Mouse (Mus musculus) monocyte, adult 2 months (primary cell): ENCODE measurements around the gene Zcchc14.
"Not testable (repeated sequence)": the region's sequence is repeated elsewhere in the genome, so short reads cannot be mapped to it uniquely, and the experiment has no call there.

ENCODE experiments used
- DNase-seq, 2 experiments: peaks; one replicate each; pipeline ENCODE4 v3.0.0; 2022; ENCODE audit warnings: low spot score in 2 of 2, low read depth in 1 of 2

Zcchc14 gene

DNA sequence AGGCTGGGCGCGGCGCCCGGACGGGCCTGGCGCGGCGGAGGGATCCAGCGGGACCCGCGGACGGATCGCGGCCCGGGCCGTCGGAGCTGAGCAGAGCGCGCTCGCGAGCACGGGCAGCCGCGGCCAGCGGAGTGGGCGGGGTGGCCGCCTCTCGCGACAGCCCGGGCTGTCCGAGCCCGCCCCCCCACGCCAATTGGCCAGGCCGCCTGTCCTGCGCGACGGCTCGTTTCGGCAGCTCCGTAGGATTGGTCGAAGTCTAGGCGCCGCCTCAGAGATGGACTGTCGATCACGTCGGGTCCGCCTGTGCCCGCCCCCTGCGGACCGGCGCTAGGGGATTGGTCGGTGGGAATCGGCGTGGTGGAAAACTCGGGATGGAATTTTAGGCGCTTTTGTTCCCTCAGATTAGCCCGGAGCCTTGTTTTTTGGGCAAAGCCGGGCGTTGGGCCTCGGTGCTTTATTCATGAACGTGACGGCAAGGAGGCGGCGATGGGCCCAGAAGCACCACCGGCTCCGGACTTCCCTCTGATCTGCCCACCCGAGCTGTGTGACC, at the start of gene Zcchc14:
Gene Zcchc14, minus strand, starts transcription at position 128 of the 550 bp plus-strand sequence.
- DNase-seq = peak; percentile 13 to 24

DNA sequence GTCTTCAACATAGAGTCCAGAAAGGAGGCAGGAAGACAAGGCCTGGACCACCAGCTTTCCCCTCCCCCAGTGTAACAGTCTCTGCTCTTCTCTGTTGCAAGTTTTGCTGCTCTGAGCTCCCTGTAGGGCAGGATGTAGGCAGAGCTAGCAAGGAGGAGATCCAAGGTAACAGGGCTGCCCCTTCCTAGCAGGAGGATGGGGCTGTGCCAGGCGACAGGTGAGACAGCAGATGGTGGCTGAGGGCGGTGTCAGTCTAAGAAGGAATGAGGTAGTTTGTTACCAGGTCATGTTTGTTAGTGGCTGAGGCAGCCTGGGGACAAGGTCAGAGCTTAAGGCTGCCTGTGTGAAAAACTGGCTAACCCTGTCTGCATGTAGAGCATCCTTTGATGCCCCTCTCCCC, 47.2 kb upstream of the Zcchc14 start:
- no peak for DNase-seq

DNA sequence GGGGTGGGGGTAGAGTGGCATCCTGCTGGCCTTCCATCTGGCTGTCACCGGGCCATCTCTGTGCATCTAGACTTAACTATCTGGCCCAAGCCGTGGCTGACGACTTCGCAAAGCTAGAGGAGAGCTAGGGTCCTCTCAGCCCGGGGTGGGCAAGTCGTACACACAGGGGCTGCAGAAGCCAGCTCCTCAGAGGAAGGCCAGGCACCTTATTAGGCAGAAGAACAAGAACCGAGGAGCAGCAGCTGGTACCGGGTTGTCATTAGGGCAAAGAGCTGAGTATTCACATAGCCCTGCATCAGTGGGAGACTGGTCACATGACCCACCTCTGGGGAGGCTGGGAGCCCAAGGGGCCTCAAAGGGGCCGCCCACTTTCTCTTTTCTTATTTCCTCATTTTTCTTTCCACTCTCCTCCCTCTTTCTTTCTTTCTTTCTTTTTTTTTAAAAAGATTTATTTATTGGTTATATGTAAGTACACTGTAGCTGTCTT, 46.0 kb upstream of the Zcchc14 start:
- no peak for DNase-seq

DNA sequence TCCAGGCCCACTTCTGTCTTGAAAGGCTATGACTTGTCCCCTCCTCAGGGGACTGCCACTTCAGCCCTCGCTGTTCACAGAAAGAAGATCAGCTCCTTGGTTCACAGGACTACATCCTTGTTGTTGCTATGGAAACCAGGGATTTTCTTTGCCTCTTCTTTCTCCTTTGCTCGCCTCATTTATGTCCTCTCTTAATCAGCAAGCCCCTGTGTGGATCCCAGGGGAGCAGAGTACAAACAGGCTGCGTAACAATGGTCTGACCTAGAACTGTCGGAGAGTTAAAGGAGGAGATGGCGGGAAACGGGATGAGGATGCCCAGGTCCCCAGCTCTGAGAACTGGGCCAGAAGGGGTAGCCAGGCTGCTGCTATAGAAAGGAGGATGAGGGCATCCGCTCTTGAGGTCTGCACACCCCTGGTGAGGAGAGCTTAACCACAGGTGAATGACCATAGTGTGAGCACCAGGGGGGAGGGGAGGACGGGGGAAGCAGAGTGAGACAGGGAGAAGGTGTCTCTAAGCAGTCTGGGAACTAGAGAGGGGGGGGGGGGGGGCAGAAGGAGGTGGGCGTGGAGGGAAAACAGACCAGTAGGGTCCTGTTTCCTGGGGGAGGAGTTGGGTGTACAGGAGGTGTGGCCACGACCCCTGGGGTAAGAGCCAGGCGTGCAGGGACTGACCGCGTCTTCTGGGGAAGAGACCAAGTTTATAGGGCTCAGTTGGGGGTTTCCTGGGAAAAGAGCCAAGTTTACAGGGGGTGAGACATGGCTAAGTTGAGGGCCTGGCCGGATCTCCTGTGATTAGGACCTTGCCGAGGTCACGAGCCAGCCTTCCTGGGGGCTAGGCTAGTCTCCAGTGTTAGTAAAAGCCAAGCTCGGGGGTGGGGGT, 45.3 kb upstream of the Zcchc14 start:
- no peak for DNase-seq

DNA sequence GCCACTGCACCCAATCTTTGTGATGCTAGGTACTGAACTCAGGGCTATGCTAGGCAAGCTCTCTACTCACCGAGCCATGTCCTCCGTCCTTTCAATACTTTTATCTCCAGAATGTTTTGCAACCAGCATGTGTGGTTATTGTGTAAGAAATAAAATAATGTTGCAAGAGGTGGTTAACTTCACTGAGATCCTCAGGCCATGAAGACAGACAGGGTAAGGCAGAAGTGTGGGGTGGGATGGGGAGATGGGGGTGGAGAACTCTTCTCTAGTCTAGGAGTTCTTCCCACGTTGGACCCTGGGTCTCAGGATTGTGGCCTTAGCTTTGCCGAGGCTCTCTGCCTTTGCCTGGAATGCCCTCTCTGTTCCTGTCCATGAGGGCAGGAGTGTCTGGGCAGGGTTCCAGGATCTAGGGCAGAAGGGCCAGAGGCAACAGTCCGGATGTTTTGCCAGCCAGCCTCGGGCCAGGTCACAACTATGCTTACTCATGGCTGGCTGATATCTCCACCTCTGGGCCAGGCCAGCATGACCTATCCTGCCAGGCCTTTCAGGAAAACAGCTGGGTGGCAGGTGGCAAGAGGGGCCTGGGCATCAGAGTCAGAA, 43.0 kb upstream of the Zcchc14 start:
- DNase-seq = no peak

DNA sequence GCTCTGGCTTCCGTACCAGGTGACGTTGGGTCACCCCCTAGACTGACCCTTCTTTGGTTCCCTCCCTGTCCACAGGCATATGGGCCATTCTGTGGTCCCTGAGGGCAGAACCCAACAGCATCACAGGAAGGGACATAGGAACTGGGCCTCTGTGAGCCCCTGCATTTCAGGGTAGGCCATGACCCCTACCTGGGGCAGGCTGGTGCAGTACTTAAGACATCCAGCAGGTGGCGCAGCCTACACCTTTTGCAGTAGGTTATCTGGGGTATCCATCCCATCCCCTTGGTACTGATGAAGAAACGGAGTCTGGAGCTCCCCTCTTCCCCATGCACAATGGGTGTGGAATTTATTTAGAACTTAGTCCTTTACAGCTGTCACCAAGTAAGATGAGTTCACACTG, 41.8 kb upstream of the Zcchc14 start:
- DNase-seq = no peak

DNA sequence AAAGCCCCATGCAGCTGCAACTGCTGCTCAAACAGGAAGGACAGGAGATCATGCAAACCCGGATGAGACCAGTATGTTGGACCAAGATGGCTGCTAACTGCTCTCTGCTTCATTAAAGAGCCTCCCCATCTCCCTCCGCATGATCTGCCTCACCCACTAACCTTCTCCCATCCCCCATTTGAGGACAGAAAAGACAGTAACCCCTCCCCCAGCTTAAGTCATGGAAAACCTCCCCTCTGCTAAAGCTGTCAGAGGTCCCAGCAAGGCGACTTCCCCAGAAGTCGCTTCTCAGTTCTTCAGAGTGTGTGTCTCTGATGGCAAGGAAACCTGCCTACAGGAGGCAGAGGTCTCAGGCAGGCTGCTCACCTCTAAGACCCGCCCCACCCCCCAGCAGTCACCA, 35.8 kb upstream of the Zcchc14 start:
- no peak for DNase-seq

DNA sequence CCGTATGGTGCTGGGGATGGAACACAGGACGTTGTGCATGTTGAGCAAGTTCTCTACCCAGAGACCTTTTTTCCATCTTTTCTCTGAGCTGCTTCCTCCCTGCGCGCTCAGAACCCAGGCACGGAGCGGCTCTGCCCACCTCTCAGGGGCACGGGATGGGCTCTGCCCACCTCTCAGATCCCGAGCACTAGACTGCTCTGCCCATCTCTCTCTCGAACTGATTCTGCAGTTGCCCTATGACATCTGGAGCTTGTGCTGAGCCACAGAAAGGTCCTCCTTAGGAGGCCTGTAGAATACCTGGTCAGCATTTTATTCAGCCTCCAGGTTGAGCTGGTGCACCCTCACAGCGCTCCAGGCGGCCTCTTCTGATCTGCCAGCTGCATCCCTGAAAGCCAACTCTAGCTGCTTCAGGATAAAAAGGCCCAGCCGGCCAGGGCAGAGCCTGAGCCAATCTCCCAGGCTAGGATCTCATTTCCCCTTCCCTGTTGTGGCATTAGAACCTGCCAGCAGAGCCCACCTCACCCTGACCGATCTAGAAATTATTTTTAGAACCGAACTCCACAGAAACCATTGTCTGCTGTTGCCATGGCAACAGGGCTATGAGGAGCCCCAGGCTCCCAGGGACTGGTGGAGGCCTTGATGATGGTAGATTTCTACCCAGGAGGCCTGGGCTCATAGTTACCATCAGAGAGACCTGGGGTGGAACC, 34.9 kb upstream of the Zcchc14 start:
- no peak for DNase-seq

DNA sequence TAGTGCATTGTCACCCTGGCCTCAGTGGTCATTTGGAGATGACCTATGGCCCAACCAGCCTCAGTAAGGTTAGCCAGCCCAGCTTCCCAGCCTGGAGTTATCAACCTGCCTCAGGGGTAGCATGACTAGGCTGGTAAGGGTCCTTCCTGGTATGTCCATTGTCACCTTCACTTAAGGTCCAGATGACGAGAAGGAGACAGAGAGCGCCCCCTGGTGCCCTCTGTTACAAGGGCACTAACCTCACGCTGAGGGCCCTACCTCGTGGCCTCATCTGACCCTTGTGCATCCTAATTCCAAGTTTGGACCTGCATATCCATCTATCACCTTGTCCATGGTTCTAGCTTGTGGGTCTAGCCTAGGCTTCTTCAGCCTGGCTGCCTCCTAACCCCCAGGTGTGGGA, 32.7 kb upstream of the Zcchc14 start:
- no peak for DNase-seq

DNA sequence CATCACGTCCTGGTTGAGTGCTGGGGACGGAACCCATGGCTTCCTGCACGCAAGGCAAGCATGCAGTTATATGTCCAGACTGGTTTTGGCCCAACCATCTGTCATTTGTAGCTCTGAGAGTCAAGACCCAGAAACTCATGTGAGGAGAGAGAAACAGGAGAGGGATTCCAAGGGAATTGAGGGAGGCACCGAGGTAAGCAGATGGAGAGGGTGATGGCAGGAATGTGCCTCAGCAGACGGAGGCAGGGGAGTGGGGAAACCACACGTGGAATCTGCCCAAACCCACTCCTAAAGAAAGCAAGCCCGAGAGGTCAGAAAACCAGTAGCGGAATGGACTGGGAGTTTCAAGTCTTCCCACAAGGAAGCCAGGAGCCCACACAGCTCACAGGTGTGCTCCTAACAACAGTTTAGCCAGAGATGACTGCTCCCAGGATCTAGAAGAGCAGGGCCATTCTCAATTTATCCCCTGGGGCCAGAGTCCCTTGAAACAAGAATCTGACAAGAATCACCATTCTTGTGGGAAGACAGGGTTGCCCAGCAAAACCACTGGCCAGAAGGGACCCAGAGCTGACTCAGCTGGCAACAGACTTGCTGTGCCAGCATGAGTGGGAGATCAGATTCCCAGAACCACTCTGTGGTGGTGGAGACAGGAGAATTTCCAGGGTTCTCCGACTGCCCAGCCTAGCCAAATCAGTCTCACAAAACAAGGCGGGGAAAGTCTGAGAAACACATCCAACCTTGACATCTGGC, 30.6 kb upstream of the Zcchc14 start:
- no peak for DNase-seq

DNA sequence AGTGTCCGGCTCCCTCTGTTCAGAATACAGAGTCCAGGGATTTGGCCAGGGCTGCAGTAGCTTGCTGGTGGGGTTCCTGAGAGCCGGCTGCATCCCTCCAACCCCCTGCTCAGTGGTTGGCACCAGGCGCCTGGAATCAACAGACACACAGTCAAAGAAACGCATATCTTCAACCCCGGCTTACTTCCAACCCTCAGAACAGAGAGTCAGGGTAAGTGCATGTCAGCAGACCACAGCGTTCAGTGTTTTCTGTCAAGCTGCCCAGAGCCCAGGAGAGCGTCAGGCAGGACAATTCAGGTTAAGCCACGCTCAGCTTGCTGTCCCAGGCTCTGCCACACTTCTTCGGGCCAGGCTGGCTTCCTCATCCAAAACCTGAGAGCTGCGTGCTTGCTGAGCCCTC, 28.8 kb upstream of the Zcchc14 start:
- no peak for DNase-seq

DNA sequence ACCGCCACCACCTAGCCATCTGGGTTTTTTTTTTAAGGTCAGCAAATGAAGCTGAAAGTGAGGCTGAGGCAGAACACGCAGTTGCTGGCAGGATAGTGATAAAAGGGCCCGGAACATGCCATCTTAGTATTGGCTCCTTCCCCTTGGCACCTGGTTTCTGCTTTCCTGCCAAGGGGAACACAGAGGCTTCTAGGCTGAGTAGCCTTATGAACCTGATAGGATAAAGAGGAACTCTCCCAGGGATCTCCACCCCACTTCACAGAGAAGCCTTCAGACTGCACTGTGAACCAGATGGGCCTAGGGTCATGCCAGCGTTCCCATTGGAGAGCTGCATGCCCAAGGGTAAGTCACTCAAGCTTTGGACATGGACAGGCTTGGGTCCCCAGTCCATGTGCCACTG, 28.2 kb upstream of the Zcchc14 start:
- DNase-seq = no peak

DNA sequence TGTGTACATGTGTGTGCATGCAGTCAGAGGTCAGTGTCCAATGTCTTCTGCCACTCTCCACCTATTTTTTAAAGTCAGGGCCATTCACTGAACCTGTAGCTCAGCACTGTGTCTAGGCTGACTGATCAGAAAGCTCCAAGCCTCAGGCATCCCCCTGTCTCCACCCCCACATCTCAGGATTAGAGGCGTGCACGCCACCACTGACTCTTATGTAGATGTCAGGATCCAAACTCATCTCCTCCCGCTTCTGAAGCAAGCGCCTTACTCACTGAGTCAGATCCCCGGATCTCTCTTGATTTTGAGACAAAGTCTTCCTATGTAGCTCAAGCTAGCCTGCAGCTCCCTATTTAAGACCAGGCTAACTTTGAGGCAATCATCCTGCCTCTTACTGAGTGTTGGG, 26.0 kb upstream of the Zcchc14 start:
- no peak for DNase-seq

DNA sequence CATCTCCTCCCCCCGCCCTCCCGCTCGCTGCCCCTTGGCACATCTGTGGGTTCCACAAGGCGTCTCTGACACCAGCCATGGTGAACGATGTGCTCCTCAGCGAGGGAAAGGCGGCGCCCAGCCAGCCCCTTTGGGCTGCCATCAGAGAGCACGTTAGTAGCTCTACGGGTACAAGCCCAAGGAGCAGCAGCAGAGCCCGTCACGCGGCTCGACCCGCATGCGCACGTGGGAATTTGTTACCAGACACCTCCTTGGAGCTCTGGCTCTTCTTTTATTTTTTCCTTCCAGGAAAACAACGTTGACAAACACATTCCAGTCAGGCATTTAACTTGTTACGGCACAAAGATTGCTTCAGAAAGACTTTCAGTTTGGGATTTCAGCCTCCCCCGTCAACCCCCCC, 23.0 kb upstream of the Zcchc14 start:
- DNase-seq = no peak

DNA sequence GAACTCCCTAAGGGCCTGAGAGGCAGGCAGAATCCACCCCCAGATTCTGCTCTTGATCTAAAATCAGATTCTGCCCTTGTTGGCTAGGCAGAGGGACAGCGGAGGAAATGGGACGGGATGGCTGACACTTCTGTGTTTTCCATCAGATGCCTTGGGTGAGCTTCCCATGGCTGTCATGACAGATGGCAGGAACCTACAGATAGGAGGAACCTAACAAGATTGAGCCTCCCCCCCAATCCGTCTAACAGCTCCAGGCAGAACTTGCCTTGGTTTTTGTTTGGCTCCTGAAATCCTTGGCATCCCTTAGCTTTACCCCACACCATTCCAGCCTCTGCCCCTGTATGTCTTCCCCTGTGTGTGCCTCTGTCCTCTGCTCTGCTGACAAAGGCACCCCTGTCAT, 22.5 kb upstream of the Zcchc14 start:
- no peak for DNase-seq

DNA sequence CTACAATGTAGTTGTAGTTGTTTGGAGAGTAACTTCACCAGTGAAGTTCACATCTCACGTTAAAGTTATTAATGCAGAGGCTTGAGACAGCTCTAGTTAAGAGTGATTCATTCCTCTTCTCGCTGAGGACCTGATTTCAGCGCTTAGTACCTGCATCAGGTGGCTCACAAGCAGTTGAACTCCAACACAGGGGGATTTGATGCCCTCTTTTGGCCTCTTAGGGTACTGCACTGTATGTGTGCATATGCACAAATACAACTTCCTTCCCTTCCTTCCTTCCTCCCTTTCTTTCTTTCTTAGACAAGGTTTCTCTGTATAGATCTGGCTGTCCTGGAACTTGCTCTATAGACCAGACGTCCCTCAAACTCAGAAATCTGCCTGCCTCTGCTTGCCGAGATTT, 21.8 kb upstream of the Zcchc14 start:
- no peak for DNase-seq

DNA sequence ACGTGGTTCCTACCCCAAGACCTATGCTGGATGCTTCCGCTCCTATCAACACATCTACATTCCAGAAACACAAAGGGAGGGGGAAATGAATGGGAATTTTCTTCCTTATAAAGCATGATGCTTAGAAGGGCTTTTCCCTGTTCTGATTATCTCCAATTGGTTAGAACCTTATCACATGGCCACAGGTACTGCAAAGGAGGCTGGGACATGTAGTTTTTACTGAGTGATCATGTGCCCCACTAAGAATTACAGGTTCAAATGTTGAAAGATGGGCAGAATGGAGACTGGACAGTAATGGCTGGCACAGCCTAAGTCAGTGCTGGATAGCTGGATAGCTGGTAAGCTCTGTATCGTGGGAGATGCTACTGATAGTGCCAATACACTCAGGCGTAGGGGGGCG, 21.2 kb upstream of the Zcchc14 start:
- DNase-seq = no peak

DNA sequence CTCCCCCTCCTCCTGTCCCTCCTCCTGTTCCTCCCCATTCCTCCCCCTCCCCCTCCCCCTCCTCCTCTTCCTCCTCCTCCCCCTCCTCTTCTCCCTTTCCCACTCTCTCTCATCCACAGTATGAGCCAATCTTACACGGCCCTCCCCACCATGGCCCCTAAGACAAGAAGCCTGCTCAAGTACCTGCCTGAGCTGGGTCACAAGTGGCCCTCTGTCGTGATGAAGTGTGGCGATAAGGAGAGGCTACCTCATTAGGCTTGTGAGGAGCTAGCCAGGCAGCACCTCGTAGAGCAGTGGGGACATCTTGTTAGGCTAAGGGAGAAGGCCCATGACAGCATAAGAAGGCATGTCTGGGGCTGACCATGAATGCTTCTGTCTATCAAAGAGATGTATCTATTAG, 20.5 kb upstream of the Zcchc14 start:
- no peak for DNase-seq

DNA sequence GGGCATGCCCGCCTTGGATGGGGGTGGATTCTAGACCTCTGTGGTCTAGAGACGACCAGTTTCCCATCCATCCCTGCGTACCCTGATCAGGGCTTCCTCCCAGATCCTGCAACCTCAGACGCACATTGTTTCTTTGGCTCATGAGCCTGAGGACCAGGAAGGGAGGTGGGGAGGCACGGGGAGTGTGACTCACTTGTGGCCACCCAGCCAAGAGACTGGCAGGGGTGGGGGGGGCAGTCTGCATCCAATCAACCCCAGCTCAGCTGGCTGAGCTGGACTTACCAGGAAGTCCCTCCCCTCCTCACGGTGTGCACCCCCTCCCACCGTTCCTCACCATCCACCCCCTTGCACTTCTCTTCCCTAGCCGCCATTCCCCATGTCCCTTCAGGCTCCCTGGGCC, 16.5 kb upstream of the Zcchc14 start:
- no peak for DNase-seq

DNA sequence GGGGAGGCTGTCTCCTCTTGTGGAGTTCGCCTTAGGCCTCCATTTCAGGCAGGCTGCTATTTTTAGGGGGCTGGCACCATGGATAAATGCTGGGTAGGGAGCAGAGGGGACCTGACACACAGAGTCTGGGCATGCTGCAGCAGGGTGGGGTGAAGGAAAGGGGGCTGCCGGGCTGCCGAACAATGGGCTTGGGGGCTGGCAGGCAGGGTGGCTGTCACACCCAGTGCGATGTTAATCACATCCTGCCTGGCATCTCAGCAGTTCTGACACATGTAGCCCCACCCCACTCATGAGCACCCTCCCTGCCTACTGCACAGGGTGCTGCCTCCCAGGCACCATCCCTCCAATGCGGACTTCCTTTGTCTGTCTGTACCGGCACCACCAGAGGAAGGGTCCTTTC, 15.9 kb upstream of the Zcchc14 start:
- DNase-seq = no peak

DNA sequence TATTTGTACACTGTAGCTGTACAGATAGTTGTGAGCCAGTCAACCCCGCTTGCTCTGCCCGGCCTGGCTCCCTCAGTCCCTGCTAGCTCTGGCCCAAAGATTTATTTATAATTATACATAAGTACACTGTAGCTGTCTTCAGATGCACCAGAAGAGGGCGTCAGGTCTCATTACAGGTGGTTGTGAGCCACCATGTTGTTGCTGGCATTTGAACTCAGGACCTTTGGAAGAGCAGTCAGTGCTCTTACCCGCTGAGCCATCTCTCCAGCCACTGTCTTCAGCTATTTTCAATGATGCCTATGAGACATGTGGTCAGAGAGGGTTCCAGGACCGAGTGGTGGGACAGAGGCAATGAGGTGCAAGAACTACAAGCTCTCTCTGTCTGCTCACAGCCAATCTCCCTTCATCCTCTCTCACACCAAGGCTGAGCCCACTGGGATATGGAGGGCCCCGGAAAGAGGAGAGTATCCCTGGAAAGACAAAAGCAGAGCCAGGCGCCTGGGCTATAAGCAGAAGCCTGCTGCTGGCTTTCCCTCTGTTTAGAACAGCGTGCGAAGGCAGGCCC, 15.3 kb upstream of the Zcchc14 start:
- not testable (repeated sequence) for DNase-seq
